Comparison of ENCODE assay signal across 9 mouse cellular contexts in the genomic region with DNA sequence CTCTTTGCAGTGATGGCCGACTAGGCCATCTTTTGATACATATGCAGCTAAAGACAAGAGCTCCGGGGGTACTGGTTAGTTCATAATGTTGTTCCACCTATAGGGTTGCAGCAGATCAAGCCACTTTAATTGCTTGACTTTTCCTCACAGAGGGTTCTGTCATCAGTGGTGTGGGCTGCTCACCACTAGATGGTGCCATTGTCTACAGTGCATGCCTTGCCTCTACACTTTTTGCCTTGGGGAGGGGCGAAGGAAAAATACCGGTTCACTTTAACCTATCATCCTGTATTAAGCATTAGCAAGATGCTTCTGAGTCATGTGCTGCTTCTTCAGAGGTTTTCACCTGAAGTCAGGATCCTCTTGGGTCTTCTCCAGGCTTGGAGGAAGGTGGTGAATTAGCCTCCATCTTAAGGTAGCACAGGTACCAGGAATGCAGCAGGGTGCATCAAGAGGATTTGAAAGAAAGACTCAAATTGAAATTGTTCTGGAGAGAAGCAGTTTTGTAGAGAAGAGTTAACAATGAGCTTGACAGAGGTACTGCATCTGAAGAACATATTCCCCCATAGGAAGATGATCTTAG.
DNase-seq lines count a peak whose midpoint lies in the region; ATAC-seq and TF ChIP-seq lines count a peak whose summit lies in the region.
"Had no signal": no experiment of that assay in that cellular context is flagged by ENCODE, and none has a peak within 500 bp of the region (broad histone marks: within the 10 kb centered on the region; RNA-seq: fewer than 3 reads in every experiment).

No protein-coding gene starts in this region.

- no peaks in the 10 kb centered on the region for H3K36me3 ChIP-seq in liver, embryonic 14.5 days (replicated peaks; ENCODE audit: control insufficient read depth, insufficient read depth, low read depth)
- H3K36me3 ChIP-seq in neural tube, embryonic 12.5 days, result no peaks in the 10 kb centered on the region
- H3K36me3 ChIP-seq: liver, embryonic 13.5 days had no signal

- WGBS in liver, embryonic 14.5 days (ENCODE audit: insufficient replicate concordance), result 12% methylated on average over 4 of the region's 4 CpGs
- 29% methylated on average over 4 of the region's 4 CpGs for whole genome bisulfite sequencing in neural tube, embryonic 12.5 days

- intact Hi-C loops in gastrocnemius, adult 2 months (cut with DNase I), result loop anchor here (10.0 kb wide), 3 partner anchors 160 to 490 kb away; no protein-coding TSS in a partner anchor

- no peak overlapping the region for H3K4me2 ChIP-seq in liver, embryonic 14.5 days (ENCODE audit: low read depth)
- H3K4me2 ChIP-seq in neural tube, embryonic 12.5 days (replicated peaks), result no peak overlapping the region
- H3K4me2 ChIP-seq: liver, embryonic 13.5 days had no signal

- DNase-seq in urinary bladder, adult 18-20 months (ENCODE audit: low spot score in 2 of 2), result peak; percentile 16 to 25
- no peak for DNase-seq in urinary bladder, adult 2 months (ENCODE audit: low spot score)
- DNase-seq in cerebellum, adult 9-11 months, result peak; percentile 9
- DNase-seq in gastrocnemius, adult 2 months, result peak; percentile 52
- peak; percentile 8 to 47 for DNase-seq in kidney, adult 8-10 months
- peak in 1 of 3 experiments; percentile 1 for DNase-seq in liver, embryonic 14.5 days (ENCODE audit: low read depth in 3 of 3, low spot score in 3 of 3)
- DNase-seq in testis, postnatal 14 days (ENCODE audit: low spot score), result peak; percentile 6
- DNase-seq: liver, embryonic 13.5 days had no signal

- H3K27me3 ChIP-seq in liver, embryonic 14.5 days (ENCODE audit: control insufficient read depth, insufficient read depth, low read length), result no peaks in the 10 kb centered on the region
- H3K27me3 ChIP-seq in neural tube, embryonic 12.5 days (replicated peaks), result no peaks in the 10 kb centered on the region
- H3K27me3 ChIP-seq: liver, embryonic 13.5 days had no signal

- H3K4me3 ChIP-seq in gastrocnemius, adult 2 months, result no peak overlapping the region
- no peak overlapping the region for H3K4me3 ChIP-seq in liver, embryonic 14.5 days (ENCODE audit: insufficient read depth in 1 of 2, low read depth in 2 of 2, low read length in 2 of 2)
- no peak overlapping the region for H3K4me3 ChIP-seq in neural tube, embryonic 12.5 days
- H3K4me3 ChIP-seq: liver, embryonic 13.5 days had no signal

- no peaks in the 10 kb centered on the region for H3K9me3 ChIP-seq in liver, embryonic 14.5 days (ENCODE audit: control insufficient read depth, low read length)
- no peaks in the 10 kb centered on the region for H3K9me3 ChIP-seq in neural tube, embryonic 12.5 days
- H3K9me3 ChIP-seq: liver, embryonic 13.5 days had no signal

- H3K27ac ChIP-seq in gastrocnemius, adult 2 months, result no peak overlapping the region
- H3K27ac ChIP-seq in liver, embryonic 14.5 days, result no peak overlapping the region
- H3K27ac ChIP-seq in neural tube, embryonic 12.5 days, result no peak overlapping the region
- H3K27ac ChIP-seq: liver, embryonic 13.5 days had no signal

- no peak overlapping the region for H3K9ac ChIP-seq in liver, embryonic 14.5 days (replicated peaks)
- no peak overlapping the region for H3K9ac ChIP-seq in neural tube, embryonic 12.5 days
- H3K9ac ChIP-seq: liver, embryonic 13.5 days had no signal

- no peaks in the 10 kb centered on the region; a peak in 1 of 4 replicates for H3K4me1 ChIP-seq in liver, embryonic 14.5 days (replicated peaks; ENCODE audit: control insufficient read depth in 2 of 2, insufficient read depth in 2 of 2, low read length in 1 of 2)
- no peaks in the 10 kb centered on the region for H3K4me1 ChIP-seq in neural tube, embryonic 12.5 days
- H3K4me1 ChIP-seq: liver, embryonic 13.5 days had no signal

- no peak for ATAC-seq in liver, embryonic 14.5 days (ENCODE audit: insufficient read depth)
- ATAC-seq in neural tube, embryonic 12.5 days (ENCODE audit: low FRiP score, low read depth), result peak; percentile 81

- TF ChIP-seq CTCF in gastrocnemius, adult 2 months (IDR thresholded peaks at IDR 0.05), result peak; percentile 91
- TF ChIP-seq CTCF in liver, embryonic 14.5 days (IDR thresholded peaks at IDR 0.05; ENCODE audit: low read depth), result peak; percentile 77

- no peak for TF ChIP-seq EP300 in liver, embryonic 14.5 days (IDR thresholded peaks at IDR 0.05; ENCODE audit: low read depth)
